Mouse (Mus musculus) heart, adult 2 months (tissue): Measurements from ENCODE around the gene Loxl4.

ENCODE experiments used
- CTCF ChIP-seq: fragments of 200-600 bp; IDR thresholded peaks from 2 replicates; pipeline ENCODE4 v1.8.1; 2022; ENCODE audit warnings: antibody characterized with exemption, mild to moderate bottlenecking, moderate library complexity
- POLR2A ChIP-seq: fragments of 200-500 bp; IDR thresholded peaks from 2 replicates; pipeline ENCODE4 v1.6.1; 2011; ENCODE audit warnings: mild to moderate bottlenecking, low read depth, low read length, control low read depth; ENCODE audit not compliant: insufficient read depth

DNA sequence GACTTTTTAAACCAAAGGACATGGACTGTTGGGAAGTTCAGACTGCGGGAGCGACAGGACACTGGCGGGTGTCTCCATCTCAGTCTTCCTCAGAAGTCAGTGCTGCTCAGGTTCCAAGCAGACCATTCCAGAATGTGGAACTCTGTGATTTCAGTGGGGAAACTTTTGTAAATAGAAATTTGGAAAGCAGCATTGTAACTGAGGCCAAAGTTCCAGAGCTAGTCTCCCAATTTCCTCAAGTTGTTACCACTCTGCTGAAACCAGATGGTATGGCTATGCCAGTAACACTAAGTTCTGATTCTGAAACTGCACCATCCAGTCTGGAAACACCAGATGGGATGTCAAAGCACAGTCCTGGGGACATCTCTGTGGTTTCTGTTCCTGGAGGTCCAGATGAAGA lies 49.6 kb downstream of the Loxl4 start:
- TF ChIP-seq CTCF (no peak), POLR2A (no peak)
